Mouse (Mus musculus) c-Kit-positive CD71-negative TER-119-negative erythroid progenitor cells, embryonic 14.5 days (primary cell): ENCODE measurements around the gene Schip1.

Source experiments
- DNase-seq: peaks from one replicate; pipeline ENCODE4 v3.0.0-alpha.2; 2013; ENCODE audit warnings: low read depth

Schip1 gene

GRCm38 (mm10) chr3:68667852-68668251 is 603.2 kb downstream of the Schip1 start:
- DNase-seq = no peak

GRCm38 (mm10) chr3:68669418-68669974 is 604.9 kb downstream of the Schip1 start:
- no peak for DNase-seq

GRCm38 (mm10) chr3:68674721-68675120 is 610.1 kb downstream of the Schip1 start:
- DNase-seq = no peak

- no peak for DNase-seq
Observed at GRCm38 (mm10) chr3:68675216-68675835, 610.7 kb downstream of the Schip1 start.
